Mouse (Mus musculus) kidney, adult 18-20 months (tissue): ENCODE measurements around the gene Noc3l.

Experiments used
- DNase-seq: peaks from one replicate; pipeline ENCODE4 v3.0.0; 2021

The Noc3l gene

DNA sequence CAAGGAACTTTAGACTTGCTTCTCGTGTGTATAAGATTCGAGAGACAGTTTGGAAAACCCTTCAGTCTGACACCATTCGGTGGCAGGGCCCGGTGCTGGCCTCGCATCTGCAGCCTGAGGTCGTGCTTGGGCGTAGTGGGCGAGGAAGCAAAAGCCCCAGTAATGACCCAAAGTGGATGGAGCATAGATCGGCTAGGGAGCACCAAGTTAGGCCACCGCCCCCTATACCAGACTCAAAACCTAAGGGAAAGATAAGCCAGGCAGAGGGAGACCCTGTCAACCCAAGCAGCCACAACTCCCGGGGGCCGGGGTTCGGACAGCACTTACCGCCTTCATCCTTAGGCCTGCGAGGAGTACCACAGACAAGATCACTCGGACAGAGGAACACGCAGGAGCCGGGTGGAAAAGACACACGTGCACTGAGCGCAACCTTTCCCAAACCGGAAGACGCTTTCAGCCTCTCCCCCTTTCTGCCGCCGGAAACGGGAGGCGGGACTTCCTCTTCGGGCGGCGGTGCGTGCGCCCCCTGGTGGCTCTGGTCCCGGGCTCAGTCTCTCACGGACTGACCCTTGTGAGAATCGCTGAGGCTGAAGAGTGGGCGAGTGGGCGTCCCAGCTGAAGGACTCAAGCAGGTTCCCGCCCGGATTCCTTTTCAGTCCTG is at the start of gene Noc3l:
Gene Noc3l, minus strand, starts transcription at position 472 of the 661 bp plus-strand sequence.
- peak; percentile 95 for DNase-seq

DNA sequence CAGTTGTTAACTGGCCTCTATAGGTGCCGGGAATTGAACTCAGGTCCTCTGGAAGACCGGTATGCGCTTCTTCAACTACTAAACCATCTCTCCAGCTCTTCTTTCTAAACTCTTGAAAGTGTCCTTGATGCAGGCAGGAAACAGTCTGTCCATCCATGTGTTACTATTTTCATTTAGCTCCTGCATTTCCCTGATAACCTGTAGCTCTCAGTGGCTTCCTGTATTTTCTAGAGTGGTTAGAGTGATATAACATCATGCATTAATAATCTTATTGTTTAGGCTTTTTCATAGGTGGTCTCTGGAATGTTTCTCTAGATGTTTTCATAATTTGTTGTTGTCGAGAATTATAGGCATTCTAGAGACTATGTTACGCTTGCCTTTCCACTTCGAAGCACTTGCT is 43.5 kb upstream of the Noc3l start:
- DNase-seq = no peak

GRCm38 (mm10) chr19:38858224-38858623 is 39.2 kb upstream of the Noc3l start:
- no peak for DNase-seq

DNA sequence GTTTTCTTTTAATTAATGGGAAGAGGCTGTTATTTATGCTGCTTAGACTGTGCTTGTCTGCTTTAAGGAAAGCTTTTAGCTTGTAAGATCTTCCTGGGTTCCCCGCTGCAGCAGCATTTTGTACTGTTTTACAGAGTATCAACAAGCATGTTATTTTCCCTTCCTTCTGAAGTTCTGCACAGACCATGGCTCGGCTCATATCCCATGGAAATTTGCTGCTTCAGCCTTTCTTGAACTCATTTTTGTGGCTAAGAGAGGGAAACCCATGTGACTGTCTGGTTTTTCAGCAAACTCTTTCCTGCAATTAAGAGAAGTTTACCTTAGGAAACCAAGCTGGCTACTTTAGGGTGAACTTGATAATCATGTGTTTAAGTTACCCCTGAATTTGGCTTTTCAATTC is 27.3 kb upstream of the Noc3l start:
- no peak for DNase-seq

DNA sequence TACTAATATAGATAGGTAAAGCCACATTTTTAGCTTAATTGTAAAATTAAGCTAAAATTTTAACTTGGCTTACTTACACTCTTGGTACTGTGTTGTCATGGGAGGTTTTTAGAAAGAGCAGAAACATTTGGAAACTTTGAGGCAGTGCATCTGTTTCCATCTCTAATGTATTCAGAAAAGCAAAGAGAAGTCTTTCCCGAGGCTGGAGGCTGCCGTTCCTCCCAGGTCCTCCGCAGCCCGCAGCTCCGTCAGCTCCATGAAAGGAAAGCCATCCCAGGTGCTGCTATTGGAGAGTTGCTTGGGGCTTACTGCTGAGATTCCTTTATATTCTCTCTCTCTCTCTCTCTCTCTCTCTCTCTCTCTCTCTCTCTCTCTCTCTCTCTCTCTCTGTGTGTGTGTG is 25.8 kb upstream of the Noc3l start:
- no peak for DNase-seq

DNA sequence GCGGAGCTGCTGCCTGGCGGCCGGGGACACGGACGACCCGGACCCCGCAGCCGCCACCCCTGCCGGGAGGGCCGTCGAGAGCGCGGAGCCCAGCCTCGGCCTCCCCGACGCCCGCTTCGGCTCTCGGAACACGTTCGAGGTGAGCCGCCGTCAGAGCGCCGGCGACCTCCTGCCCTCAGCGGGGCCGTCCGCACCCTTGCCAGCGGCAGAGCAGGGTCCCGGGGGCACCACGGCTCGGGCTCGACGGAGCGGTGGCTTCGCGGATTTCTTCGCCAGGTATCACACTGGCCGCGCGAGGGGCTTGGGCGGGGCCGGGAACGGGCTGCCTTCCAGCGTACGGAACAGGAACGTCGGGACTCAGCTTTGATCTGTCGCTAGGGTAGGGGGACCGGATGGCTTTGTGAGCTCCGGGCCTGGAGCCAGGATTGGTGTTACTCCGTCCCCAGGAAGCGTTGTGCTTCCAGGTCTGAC is 18.2 kb upstream of the Noc3l start:
- DNase-seq = peak; percentile 65

DNA sequence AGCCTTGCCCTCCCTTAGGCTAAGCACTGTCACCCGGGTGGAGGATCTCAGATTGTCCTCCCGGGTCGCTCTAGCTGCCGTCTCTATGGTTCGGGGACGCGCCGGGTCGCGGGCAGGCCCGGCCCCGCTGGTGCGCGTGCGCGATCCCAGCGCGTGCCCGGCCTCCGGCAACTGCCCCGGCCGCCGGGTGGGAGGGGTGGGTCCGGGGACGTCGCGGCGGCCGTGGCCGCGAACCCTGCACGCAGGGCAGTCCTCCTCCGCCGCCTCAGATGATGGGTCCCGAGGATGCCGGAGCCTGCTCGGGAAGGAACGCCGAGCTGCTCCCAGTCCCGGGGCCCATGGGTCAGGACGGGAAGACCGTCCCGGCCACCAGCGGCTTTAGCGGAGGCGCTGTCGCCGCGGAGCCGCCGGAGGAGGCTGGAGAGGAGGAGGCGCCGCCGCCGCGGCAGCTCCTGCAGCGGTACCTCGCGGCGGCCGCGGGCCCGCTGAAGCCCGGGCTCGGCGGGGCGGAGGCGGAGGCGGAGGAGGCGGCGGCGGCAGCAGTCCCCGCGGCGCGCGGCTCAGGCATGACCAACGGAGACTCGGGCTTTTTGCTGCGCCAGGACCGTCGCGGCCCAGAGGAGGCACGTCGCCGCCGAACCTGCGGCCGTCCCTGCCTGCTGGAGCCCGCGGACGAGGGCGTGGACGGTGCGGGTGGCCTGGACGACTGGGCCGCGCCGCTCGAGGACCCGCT is 17.6 kb upstream of the Noc3l start, which contains the start of gene Tbc1d12:
Gene Tbc1d12, plus strand, starts transcription at position 142 of the 733 bp plus-strand sequence.
- peak; percentile 91 for DNase-seq

DNA sequence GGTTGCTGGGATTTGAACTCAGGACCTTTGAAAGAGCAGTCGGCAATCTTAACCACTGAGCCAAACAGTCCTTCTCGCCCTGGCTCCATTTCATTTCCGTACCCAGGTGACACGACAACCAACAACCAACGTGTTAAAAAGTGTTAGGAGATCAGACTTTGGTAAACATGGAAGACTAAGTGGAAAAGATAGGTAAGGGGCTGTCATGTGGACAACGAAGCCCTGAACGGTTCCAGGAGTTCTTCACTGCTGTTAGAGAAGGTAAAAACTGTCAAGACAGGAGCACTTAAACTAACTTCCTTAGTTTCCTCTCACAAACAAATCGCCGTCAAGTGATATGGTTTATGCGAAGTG is 17.0 kb upstream of the Noc3l start:
- DNase-seq = no peak

- no peak for DNase-seq
Observed at GRCm38 (mm10) chr19:38833224-38833623, 14.2 kb upstream of the Noc3l start.

GRCm38 (mm10) chr19:38820186-38820804 is 1.3 kb upstream of the Noc3l start:
- DNase-seq = no peak

- DNase-seq = no peak
Observed at GRCm38 (mm10) chr19:38819427-38819802, 378 bp upstream of the Noc3l start.

GRCm38 (mm10) chr19:38818191-38818590 is 846 bp downstream of the Noc3l start:
- DNase-seq = no peak

DNA sequence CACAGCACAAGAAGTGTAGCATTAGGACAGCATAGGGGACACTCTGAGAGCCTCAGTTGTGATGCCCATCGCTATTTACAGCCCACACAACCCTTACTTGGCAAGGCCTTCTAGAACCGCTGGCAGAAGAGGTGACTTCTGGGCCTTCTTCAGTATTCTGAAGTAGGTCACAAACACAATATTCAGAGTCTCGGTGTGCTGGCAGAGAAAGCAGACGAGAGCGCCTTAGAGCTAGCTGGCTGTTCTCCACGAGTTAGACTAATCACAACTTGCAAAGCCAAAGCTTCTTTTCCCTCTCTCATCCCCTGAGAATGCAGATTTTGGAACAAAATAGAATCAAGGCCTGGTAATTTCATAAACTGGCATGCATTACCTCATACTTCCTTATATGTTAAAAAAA is 20.2 kb downstream of the Noc3l start:
- DNase-seq = no peak

DNA sequence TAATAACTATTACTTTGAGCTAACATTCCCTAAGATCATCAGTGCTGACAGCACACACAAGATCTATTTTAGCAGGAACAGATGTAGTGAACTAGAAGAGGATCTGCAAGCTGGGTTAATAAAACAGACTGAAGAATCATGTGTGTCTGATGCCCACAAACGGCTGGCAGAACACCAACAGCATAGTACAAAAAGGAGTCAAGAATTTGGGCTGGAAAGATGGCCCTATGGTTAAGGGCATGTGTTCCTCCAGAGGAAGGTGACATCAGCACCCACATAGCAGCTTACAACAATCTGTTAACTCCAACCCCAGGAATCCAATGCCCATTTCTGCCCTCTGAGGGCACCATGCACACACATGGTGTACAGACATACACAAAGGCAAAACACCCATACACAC is 20.7 kb downstream of the Noc3l start:
- no peak for DNase-seq

GRCm38 (mm10) chr19:38796546-38796945 is 22.5 kb downstream of the Noc3l start:
- DNase-seq = no peak

DNA sequence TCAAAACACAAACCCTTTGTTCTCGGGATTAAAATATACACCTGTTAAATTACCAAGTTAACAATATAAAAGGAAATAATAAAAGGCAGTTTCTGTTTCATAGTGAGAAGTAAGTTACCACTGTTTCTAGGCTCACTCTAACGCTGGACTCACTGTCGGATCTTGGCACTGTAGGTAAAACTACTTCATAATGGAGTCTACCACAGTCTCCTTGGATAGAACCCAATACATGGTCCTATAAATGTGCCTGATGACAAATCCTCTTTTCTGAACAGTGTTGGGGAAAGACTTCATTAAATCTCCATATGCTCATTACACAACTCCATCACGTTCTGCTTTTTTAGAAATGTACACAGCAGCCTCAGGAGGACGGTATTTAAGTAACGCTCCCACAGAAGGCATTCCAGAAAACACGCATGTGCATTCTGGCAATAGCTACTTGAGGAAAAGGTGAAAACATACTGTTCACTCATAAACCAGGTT is 25.4 kb downstream of the Noc3l start:
- DNase-seq = no peak

- no peak for DNase-seq
Observed at GRCm38 (mm10) chr19:38787756-38788155, 31.3 kb downstream of the Noc3l start.

DNA sequence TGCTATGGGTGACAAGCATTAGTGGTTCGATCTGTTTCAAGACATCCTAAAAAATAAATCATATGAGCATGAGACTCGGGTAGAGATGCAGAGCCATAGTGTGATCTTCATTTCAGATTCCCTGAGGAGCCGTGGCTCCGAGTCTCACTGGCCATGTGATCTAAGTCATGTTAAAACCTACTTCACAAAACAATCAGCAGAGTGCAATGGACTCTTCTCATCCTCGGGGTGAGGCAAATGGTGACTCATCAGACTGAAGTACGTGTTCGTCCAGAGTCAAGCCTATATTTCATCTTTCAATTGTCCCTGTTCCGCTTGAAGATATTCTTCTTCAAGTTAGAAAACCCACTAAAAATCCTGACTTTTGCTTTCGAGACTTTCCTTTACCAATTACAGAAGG is 35.5 kb downstream of the Noc3l start:
- no peak for DNase-seq

GRCm38 (mm10) chr19:38778805-38779204 is 40.2 kb downstream of the Noc3l start:
- DNase-seq = no peak

DNA sequence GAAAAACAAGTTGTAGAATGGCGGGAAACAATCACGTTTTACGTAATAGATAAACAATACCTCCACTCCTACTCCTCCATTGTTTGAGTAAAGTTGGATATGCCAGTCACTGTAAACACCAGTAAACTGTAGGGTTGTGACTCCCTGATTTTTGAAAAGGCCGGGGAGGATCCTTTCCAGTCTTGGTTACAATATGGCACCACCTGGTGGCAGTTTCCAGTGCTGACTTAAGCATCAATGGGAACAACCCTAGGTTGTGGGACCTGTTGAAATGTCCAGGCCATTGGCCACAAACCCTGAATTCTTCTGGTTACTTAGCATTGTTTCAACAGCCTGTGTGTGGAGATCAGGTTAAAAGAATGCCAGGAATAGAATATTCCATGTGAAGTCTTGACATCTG is 43.5 kb downstream of the Noc3l start:
- DNase-seq = peak; percentile 59

GRCm38 (mm10) chr19:38766306-38766705 is 52.7 kb downstream of the Noc3l start:
- DNase-seq = no peak

DNA sequence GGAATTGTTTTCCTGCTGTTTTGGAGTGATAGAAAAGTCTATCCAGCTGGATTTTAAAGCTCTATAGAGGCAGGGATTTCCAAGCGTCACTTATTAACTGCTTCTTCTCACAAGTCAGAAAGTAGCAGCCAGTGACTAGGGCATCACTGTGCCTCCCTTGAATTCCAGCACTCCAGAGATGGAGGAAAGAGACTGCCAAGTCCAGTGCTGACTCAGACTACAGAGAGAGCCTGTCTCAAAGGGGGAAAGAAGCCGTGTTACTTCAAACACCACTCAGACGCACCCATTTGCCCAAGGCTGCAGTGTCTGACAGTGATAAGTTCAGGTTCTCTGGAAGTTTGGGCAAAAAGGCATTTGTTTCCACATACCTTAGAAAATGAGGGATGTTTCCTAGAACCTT is 58.6 kb downstream of the Noc3l start:
- DNase-seq = no peak

DNA sequence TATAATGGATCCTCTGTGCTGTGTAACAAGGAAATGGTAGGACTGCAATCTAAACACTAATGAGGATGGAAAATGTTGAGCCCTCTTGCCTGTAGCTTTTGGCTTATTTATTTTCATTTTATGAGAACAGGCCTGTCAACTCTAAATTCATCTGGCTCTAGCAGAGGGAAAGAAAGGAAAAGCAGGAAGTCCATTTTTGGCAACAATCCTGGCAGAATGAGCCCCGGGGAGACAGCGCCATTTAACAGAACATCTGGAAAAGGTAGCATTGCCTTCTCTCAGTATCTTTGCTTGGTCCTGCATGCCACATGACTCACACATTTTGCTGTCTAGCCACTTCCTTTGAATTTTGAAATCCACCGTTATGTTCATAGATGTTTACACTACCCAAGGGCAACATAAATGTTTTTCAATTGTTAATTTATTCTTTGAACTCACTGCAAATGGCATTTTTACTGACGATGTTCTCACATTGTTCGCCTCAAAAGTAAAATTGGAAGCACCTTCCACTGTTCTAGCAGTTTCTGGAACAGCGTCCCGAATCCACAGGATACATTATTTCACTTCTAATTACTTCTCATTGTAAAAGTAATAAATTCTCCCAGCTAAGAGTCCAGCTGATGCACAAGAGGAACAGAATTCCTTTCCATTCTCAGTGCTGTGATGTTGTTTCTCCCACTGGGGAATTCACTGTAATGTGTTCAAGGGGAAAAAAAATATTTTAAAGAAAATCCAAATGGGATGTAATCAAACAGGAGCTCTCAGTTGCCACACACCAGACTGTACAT is 60.2 kb downstream of the Noc3l start:
- DNase-seq = no peak
